Mouse (Mus musculus) monocyte, adult 2 months (primary cell): ENCODE results near the gene Lgi1.

Experiments used
- DNase-seq, 2 experiments: peaks; one replicate each; pipeline ENCODE4 v3.0.0; 2022; ENCODE audit warnings: low spot score in 2 of 2, low read depth in 1 of 2

The Lgi1 gene

DNA sequence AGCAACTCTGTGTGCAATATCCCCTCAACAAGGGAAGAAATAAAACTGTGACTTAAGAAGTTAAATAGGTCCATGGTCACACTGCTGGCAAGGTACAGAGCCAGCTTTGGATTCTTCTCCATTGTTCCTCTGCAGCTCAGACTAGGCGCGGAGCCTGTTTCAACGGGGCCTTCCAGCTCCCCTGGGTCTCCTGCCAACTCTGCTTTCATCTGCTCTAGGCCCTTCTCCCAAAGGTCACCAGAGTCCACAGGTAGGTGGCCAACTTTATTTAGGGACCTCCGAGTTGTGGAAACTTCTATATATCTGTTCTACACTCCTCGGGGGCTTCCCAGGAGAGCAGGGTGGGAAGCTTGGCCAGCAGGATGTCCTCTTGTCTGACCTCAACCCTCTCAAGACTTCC lies 3.0 kb upstream of the Lgi1 start:
- no peak for DNase-seq

DNA sequence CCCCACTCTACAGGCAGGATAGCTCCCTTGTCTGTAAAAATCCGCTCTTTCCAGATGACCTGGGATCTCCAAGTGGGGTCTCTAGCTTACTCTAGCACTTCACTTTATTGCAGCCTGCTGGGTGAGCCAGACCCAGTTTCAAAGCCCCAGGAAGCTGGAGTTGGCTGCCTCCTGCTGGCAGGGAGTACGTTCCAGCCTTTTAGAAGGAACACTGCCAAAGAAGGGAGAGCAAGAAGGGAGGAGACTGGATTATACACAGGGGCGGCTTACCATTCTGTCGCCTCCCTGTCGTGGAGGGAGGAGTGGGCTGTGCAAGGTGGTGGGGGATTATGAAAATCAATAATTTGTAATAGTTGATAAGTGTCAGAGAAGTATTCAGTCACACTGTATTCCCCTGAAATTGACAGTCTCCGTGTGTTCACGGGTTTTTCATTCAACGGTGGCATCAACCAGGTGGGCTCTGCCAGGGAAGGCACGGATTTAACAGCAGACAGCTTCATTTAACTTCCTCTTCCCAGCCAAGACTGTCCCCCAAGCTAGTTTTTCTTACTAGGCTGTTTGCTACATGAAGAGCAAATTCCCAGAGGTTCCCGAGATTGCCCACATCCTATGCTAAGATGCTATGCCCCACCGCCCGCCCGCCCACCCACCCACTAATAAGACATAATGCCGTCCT lies 369 bp upstream of the Lgi1 start:
- DNase-seq: no peak

DNA sequence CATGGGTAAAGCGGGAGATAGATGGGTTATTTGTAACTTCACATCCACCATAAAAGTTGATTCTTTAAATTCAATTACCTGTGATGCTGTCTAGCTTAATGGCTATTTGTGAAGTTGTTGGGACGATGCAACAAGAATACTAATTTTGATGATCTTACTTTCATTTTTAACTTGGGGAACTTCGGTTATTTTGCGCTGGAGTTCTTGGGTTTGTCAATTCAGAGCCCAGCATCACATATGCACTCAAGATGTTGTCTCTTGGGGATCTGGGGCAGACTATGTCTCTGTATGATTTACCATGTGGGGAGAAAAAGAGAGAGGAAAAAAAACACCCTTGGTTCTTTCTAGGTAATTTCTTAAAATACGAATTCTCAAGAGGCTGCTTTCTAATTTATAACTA lies 1.4 kb downstream of the Lgi1 start:
- no peak for DNase-seq

DNA sequence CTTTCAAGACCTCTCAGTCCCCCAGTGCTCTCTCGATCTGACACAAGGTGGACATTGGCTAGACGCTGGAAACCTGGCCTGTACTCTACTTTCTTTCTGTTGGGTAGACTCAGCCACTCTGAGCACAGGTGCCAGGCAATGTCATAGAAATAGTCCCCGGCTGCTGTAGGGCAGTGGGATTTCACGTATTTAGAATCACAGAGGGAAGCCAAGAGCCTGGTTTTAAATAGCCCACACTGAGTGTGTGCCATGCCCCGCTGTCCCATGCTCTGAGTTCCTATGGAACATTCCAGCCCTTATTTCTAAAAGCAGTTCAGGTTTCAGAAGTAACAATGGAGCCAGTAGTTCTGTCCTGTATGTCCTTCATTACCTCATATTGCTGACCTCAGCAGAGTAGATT lies 3.1 kb downstream of the Lgi1 start:
- DNase-seq: no peak

GRCm38 (mm10) chr19:38271071-38271470 lies 6.7 kb downstream of the Lgi1 start:
- DNase-seq: no peak

DNA sequence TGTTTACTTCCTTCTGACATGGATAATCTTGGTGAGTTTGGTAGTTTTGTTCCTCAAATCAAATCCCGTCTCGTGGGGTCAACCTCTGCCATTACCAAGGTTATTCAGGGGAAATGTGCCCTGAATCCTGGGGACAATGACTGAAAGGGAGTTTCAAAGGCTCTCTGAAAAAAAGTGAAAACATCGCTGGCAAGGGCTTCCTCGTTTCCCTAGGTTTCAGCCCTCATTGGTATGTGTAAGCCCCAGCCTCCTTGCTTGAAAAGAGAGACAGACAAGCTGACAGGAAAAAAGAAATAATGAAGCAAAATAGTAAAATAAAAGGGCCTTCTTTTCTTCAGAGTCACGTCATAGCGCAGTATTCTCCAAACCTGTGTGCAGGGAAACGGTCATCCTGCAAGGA lies 9.5 kb downstream of the Lgi1 start:
- no peak for DNase-seq

GRCm38 (mm10) chr19:38274747-38275421 lies 10.5 kb downstream of the Lgi1 start:
- DNase-seq: no peak

GRCm38 (mm10) chr19:38276226-38276625 lies 11.9 kb downstream of the Lgi1 start:
- no peak for DNase-seq

GRCm38 (mm10) chr19:38280242-38280641 lies 15.9 kb downstream of the Lgi1 start:
- no peak for DNase-seq

GRCm38 (mm10) chr19:38282407-38282806 lies 18.1 kb downstream of the Lgi1 start:
- DNase-seq: no peak

DNA sequence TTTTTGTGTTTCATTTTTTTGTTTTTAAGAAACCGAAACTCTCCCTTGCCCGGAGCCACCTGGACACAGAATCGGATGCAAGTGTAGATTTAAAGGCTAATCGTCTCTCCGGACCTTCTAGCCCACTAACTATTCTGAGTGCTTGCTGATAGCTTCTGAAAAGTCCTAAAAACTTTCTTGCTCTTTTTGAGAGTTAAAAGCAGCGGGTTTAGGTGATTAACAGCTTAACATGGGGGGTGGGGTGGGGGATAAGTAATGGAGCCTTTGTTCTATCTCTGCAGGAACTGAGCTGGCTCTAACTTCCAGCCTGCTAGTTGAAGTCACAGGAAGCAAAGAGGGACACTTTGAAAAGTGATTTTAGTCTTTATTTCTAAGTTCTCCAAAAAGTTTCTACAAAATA lies 24.2 kb downstream of the Lgi1 start:
- no peak for DNase-seq

DNA sequence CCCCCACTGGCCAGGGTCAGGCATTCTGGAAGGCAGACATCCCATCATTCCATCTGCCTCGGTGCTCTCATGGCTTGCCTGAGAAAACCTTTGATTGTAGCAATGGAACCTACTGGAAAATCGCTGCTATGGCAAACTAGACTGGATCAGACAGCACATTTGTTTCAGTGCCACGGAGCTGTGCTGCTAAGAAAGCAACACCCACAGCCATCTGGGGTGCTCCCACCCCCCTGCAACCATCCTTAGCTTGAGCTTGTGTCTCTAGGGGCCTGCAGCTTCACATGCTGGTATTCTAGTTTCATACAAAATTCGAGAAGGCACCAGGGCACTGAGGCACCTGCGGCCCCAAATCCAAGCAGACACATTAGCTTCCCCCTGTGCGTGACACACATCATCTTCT lies 27.1 kb downstream of the Lgi1 start:
- DNase-seq: no peak

GRCm38 (mm10) chr19:38298018-38298626 lies 33.8 kb downstream of the Lgi1 start:
- no peak for DNase-seq

DNA sequence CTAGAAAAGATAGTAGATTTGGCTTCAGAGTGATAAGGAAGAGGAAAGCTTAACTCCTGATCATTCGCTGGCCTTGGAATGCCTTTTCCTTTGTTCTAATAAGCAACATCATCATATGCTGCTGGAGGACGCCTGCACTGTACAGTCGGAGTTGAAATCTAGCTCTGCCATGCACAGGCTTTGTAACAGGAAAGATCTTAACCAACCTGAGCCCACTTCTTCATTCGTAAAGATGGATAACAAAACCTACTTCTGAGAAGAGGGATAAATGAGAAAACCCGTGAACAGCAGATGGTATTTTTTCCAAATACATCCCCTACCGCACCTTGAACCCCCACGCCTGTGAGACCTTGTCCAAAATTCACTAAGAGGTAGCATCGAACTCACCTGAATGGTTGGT lies 43.8 kb downstream of the Lgi1 start:
- no peak for DNase-seq

- no peak for DNase-seq
Measured at GRCm38 (mm10) chr19:38315099-38315498, 50.8 kb downstream of the Lgi1 start.

DNA sequence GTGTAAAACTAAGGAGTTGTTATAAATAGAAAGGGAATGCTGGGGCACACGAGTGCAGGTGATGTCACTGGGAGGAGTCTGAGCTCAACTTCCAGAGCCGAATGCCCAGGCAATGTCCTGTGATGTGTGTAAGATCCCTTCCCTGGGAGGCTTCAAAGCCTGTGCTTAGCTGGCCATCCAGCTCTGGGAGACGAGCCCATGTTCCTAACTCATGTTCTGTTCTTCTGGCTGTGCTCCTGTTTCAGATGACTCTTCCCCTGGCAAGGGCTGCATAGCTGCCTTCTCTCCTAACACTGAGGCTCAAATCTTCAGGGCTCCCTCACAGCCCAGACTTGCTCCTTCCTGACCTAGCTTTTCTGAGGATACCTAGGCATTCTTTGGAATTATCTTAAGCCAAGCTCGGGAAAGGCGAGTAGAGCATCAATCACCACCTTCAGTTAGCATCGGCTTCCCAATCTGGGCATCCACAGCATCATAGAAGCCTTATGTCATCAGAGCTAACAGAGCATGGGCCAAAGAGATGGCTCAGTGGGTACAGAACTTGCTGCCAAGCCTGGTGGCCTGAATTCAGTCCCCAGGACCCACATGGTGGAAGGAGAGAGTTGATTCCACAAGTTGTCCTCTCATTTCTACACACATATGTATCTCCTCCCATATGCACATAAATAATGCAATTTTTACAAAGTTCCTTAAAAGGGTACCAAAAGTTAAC lies 52.4 kb downstream of the Lgi1 start:
- DNase-seq: no peak

DNA sequence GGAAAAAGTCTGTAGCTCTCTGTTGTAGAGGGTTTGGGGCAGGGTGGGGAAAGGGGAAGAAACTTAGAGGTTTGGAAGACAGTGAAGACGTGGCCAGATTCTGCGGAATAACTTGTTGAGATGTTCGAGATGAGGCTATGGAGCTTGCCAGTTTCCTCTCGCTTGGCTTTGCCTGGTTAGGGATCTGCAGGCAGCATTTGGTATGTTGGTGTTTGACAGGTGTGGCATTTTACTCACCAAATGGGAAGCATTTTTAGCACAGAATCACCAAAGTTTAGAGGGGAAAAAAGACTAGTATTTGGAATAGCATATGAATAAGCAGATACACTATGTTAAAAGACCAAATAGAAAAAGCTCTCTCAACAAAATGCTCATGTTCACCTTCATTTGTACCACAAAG lies 54.0 kb downstream of the Lgi1 start:
- no peak for DNase-seq

- DNase-seq: no peak
Measured at GRCm38 (mm10) chr19:38319168-38319567, 54.8 kb downstream of the Lgi1 start.

DNA sequence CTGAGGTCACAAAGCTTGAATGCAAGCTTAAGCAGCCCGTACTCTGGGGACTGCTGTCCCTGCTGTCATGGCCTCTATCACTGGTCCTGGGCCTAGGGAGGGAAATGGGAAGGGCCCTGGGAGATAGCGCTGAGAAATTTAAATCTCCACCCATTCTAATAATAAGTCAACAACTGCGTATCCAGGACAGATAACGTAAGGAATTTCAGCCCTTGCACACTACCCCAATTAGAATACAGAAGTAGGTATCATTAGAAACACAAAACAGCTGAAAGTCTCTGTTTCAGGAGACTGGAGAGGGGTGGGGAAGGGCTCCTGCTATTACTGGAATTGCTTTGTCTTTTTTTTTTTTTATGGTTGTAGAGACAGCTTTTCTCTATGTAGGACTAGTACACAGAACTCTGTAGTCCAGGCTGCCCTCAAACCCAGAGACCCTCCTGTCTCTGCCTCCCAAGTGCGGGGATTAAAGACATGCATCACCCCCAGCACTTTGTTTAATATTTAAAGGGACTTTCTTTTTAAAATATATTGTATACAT lies 56.4 kb downstream of the Lgi1 start:
- no peak for DNase-seq

- no peak for DNase-seq
Measured at GRCm38 (mm10) chr19:38323726-38324125, 59.4 kb downstream of the Lgi1 start.

- DNase-seq: no peak
Measured at GRCm38 (mm10) chr19:38324147-38325028, 60.1 kb downstream of the Lgi1 start.
